Mouse (Mus musculus): ENCODE measurements around the gene Stap2.

GRCm38 (mm10) chr17:56030238-56030870, 25.0 kb upstream of the Stap2 start:
- TF ChIP-seq GATA1 (IDR thresholded peaks at IDR 0.05; ENCODE audit: low read length) = no peak
- no peak for TF ChIP-seq TAL1 (IDR thresholded peaks at IDR 0.05; ENCODE audit: low read length)
